Mouse (Mus musculus) MN1 (cell line): ENCODE results near the gene Uhrf1bp1.
"Not testable (repeated sequence)": the region's sequence is repeated elsewhere in the genome, so short reads cannot be mapped to it uniquely, and the experiment has no call there.

Source experiments
- DNase-seq: peaks from one replicate; pipeline ENCODE4 v3.0.0-alpha.2; 2016; ENCODE audit warnings: low spot score

Gene Uhrf1bp1

GRCm38 (mm10) chr17:27856265-27856797 lies at the start of gene Uhrf1bp1:
Gene Uhrf1bp1, plus strand, starts transcription at chr17:27856441.
- peak; percentile 82 for DNase-seq

- DNase-seq: no peak
These were observed 48.6 kb upstream of the Uhrf1bp1 start for GRCm38 (mm10) chr17:27807542-27808078.

- no peak for DNase-seq
These were observed 45.5 kb upstream of the Uhrf1bp1 start for GRCm38 (mm10) chr17:27810569-27811331.

GRCm38 (mm10) chr17:27811980-27812379 lies 44.3 kb upstream of the Uhrf1bp1 start:
- DNase-seq: no peak

- no peak for DNase-seq
These were observed 41.6 kb upstream of the Uhrf1bp1 start for GRCm38 (mm10) chr17:27814606-27815005.

- DNase-seq: no peak
These were observed 37.2 kb upstream of the Uhrf1bp1 start for GRCm38 (mm10) chr17:27819011-27819410.

GRCm38 (mm10) chr17:27819521-27819970 lies 36.7 kb upstream of the Uhrf1bp1 start:
- peak; percentile 38 for DNase-seq

GRCm38 (mm10) chr17:27819971-27820567 lies 36.2 kb upstream of the Uhrf1bp1 start:
- DNase-seq: peak; percentile 58

GRCm38 (mm10) chr17:27820568-27821406 lies 35.5 kb upstream of the Uhrf1bp1 start, which contains the start of gene D17Wsu92e:
Gene D17Wsu92e, minus strand, starts transcription at chr17:27820648.
- DNase-seq: peak; percentile 99

- DNase-seq: peak; percentile 72
These were observed 34.6 kb upstream of the Uhrf1bp1 start for GRCm38 (mm10) chr17:27821407-27822338.

- no peak for DNase-seq
These were observed 32.9 kb upstream of the Uhrf1bp1 start for GRCm38 (mm10) chr17:27823142-27823905.

- DNase-seq: no peak
These were observed 31.3 kb upstream of the Uhrf1bp1 start for GRCm38 (mm10) chr17:27824941-27825340.

GRCm38 (mm10) chr17:27825539-27825938 lies 30.7 kb upstream of the Uhrf1bp1 start:
- DNase-seq: no peak

- peak; percentile 84 for DNase-seq
These were observed 30.0 kb upstream of the Uhrf1bp1 start for GRCm38 (mm10) chr17:27825984-27826905.

- DNase-seq: peak; percentile 79
These were observed 29.3 kb upstream of the Uhrf1bp1 start for GRCm38 (mm10) chr17:27826908-27827383.

- DNase-seq: peak; percentile 62
These were observed 28.7 kb upstream of the Uhrf1bp1 start for GRCm38 (mm10) chr17:27827511-27827910.

GRCm38 (mm10) chr17:27830411-27830810 lies 25.8 kb upstream of the Uhrf1bp1 start:
- DNase-seq: no peak

- not testable (repeated sequence) for DNase-seq
These were observed 18.4 kb upstream of the Uhrf1bp1 start, which contains the start of gene Snrpc for GRCm38 (mm10) chr17:27837850-27838249. Gene Snrpc, plus strand, starts transcription at chr17:27838150.
